Mouse (Mus musculus): Measurements from ENCODE around the gene Ets2. TPM values are rescaled to one million over a fixed set of nuclear protein-coding genes. Genes with fewer than 3 reads are reported as not detected.

Ets2 gene
- polyA plus RNA-seq, 1 experiment from 2014 or later: 30.6 TPM

DNA sequence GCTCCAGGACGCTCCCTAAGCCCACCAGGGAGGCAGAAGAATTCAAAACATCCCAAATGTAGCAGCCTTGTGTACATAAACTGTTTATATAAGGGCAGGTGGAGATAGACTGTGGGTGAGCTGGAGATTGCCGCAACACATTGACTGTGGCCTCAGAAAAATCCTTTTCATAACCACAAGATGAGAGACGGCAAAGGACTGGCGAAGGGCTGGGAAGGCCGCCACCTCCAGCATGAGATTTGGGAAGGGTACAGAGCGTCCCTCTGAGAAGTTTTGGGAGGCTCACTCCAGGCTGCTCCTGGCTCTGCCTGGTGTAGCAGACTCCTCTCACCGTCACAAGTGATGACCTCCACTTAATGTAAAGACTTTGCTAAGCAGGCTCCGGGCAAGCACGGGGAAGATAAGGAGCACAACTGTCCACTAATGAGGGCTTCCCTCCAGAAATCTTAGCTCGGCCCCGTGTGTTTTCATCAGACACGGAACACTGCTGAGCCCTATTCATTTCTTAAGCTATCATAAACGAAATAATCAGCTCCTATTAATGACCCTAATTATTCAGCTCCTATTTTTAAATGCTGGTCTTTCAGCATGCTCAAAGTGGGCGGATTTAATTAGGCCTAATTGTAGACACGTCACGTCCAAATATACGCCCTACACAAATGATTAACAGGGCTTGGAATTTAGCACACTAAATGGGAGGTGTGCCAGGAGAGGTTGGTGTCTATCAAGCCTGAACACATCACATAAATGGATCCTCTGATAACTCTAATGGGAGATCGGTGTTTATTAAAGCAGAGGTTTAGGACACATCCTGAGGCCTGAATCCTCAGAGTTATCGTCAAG lies 33.5 kb upstream of the Ets2 start:
- H3K4me1 ChIP-seq: no peaks in the 10 kb centered on the region
- no peak overlapping the region for H3K9ac ChIP-seq (replicated peaks)
- no peaks in the 10 kb centered on the region for H3K9me3 ChIP-seq (replicated peaks)
- ATAC-seq (ENCODE audit: low FRiP score): no peak
- H3K4me3 ChIP-seq (replicated peaks): no peak overlapping the region
- H3K27me3 ChIP-seq (replicated peaks): no peaks in the 10 kb centered on the region
- no peak overlapping the region for H3K27ac ChIP-seq (replicated peaks)
- no peak overlapping the region for H3K4me2 ChIP-seq
- H3K36me3 ChIP-seq: no peaks in the 10 kb centered on the region
- WGBS: 53% methylated on average over 19 of the region's 19 CpGs

DNA sequence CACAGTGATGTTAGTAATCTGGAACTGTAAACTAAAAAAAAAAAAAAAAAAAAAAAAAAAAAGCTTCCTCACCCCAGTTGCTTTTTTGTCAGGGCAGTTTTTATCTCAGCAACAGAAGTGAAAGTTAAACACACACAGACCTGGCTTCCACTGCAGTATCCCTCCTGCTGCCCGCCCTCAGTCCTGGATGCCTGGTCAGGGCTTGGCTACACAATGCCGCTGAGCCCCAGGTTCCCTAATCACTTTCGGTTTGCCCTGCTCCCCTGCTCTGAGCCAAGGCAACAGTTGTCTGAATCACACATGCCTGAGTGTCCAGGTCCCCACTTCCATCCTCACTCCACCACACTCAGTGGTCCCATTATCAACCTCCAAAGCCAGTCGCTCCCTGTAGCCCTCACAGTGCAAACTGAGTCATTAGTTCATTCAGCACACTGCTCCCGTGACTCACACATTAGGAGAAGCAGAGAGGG lies 27.4 kb upstream of the Ets2 start:
- Histone ChIP-seq H3K9ac (replicated peaks) (no peak overlapping the region), H3K9me3 (replicated peaks) (no peaks in the 10 kb centered on the region), H3K36me3 (no peaks in the 10 kb centered on the region), H3K4me2 (no peak overlapping the region), H3K27me3 (replicated peaks) (no peaks in the 10 kb centered on the region), H3K4me3 (replicated peaks) (no peak overlapping the region), H3K27ac (replicated peaks) (no peak overlapping the region), H3K4me1 (no peaks in the 10 kb centered on the region)
- ATAC-seq (ENCODE audit: low FRiP score): no peak
- 66% methylated on average over 5 of the region's 5 CpGs for WGBS

- no peak for ATAC-seq (ENCODE audit: low FRiP score)
- no peak overlapping the region for H3K9ac ChIP-seq (replicated peaks)
- no peak overlapping the region for H3K4me3 ChIP-seq (replicated peaks)
- no peak overlapping the region for H3K27ac ChIP-seq (replicated peaks)
- 78% methylated on average over 11 of the region's 11 CpGs for WGBS
- no peaks in the 10 kb centered on the region for H3K36me3 ChIP-seq
- no peak overlapping the region for H3K4me2 ChIP-seq
- H3K27me3 ChIP-seq (replicated peaks): no peaks in the 10 kb centered on the region
- H3K4me1 ChIP-seq: no peaks in the 10 kb centered on the region
- H3K9me3 ChIP-seq (replicated peaks): no peaks in the 10 kb centered on the region
These were observed 26.7 kb upstream of the Ets2 start for GRCm38 (mm10) chr16:95675212-95675611.

- Histone ChIP-seq H3K4me1 (no peaks in the 10 kb centered on the region), H3K27me3 (replicated peaks) (no peaks in the 10 kb centered on the region), H3K4me3 (replicated peaks) (no peak overlapping the region), H3K36me3 (no peaks in the 10 kb centered on the region), H3K4me2 (no peak overlapping the region), H3K9ac (replicated peaks) (no peak overlapping the region), H3K27ac (replicated peaks) (no peak overlapping the region), H3K9me3 (replicated peaks) (no peaks in the 10 kb centered on the region)
- 79% methylated on average over 3 of the region's 3 CpGs for WGBS
- no peak for ATAC-seq (ENCODE audit: low FRiP score)
These were observed 25.2 kb upstream of the Ets2 start for GRCm38 (mm10) chr16:95676668-95677067.

GRCm38 (mm10) chr16:95682431-95682892 lies 19.4 kb upstream of the Ets2 start:
- Histone ChIP-seq H3K27me3 (replicated peaks) (no peaks in the 10 kb centered on the region), H3K4me2 (no peak overlapping the region), H3K9ac (replicated peaks) (no peak overlapping the region), H3K27ac (replicated peaks) (no peak overlapping the region), H3K36me3 (no peaks in the 10 kb centered on the region), H3K4me1 (peaks cover 8% of the 10 kb centered on the region; the same call in 1 of the 2 replicates), H3K4me3 (replicated peaks) (no peak overlapping the region), H3K9me3 (replicated peaks) (no peaks in the 10 kb centered on the region)
- WGBS: 93% methylated on average over 6 of the region's 6 CpGs
- no peak for ATAC-seq (ENCODE audit: low FRiP score)

DNA sequence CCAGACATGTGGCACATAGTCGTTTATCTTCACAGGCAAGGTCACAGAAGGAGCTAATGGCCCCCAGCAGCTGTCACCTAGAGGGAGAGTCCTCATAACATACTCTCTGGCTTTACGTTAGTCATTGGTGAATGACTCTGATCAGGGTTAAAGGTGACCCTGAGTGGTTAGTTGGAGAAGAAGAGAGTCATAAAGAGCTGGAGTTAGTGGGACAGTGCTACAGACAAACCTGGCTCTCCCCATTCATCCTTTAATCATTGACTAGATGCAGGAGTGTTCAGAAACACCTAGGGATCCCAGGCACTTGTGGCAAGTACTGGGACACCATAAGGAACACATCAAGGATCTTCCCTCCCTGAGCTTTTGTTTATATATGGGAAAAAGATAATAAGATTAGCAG lies 16.1 kb upstream of the Ets2 start:
- H3K9ac ChIP-seq (replicated peaks): no peak overlapping the region
- WGBS: 49% methylated on average over 2 of the region's 2 CpGs
- no peaks in the 10 kb centered on the region for H3K27me3 ChIP-seq (replicated peaks)
- H3K36me3 ChIP-seq: no peaks in the 10 kb centered on the region
- no peak for ATAC-seq (ENCODE audit: low FRiP score)
- H3K4me3 ChIP-seq (replicated peaks): no peak overlapping the region
- H3K9me3 ChIP-seq (replicated peaks): no peaks in the 10 kb centered on the region
- no peak overlapping the region for H3K27ac ChIP-seq (replicated peaks)
- H3K4me2 ChIP-seq: no peak overlapping the region
- H3K4me1 ChIP-seq: peaks cover 8% of the 10 kb centered on the region; the same call in 1 of the 2 replicates

DNA sequence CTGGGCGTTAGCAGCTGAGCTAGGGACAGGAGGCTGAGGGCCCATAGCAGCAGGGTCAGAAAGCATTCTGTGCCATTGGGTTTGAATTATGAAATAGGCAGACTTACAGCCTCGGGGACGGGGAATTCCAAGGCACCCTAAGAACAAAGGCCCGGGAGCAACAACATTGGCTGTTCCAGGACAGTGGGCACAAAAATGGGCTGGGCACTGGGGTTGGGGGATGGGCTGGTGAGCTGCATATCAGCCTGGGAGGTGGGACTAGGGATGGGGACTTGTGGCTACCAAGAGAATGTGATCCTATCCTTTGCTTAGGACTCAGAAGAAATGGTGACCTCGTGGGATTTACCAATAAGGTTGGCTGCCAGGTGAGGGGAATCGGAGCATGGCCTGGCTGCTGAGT lies 15.6 kb upstream of the Ets2 start:
- no peaks in the 10 kb centered on the region for H3K27me3 ChIP-seq (replicated peaks)
- H3K9ac ChIP-seq (replicated peaks): no peak overlapping the region
- H3K27ac ChIP-seq (replicated peaks): no peak overlapping the region
- 65% methylated on average over 6 of the region's 6 CpGs for WGBS
- H3K4me1 ChIP-seq: peaks cover 8% of the 10 kb centered on the region; the same call in 1 of the 2 replicates
- no peak for ATAC-seq (ENCODE audit: low FRiP score)
- H3K9me3 ChIP-seq (replicated peaks): no peaks in the 10 kb centered on the region
- H3K4me2 ChIP-seq: no peak overlapping the region
- no peak overlapping the region for H3K4me3 ChIP-seq (replicated peaks)
- no peaks in the 10 kb centered on the region for H3K36me3 ChIP-seq

DNA sequence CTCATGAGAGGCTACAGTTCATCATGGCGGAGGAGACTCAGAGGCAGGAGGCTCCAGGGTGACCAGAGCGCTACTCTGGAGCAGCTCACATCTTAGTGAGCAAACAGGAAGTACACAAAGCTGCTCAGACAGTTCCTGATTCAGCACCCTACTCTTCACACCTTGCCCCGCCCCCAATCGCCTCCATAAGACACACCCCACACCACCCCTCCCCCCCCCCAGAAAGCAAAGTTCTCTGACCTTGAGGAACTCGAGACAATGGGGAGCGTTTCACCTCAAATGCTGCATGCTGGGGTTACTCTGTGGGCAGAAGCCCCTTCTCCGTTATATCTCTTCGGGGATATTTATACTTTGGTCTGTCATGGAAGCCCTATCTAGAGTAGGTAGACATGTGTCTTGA lies 15.0 kb upstream of the Ets2 start:
- Histone ChIP-seq H3K9ac (replicated peaks) (no peak overlapping the region), H3K9me3 (replicated peaks) (no peaks in the 10 kb centered on the region), H3K4me3 (replicated peaks) (no peak overlapping the region), H3K27me3 (replicated peaks) (no peaks in the 10 kb centered on the region), H3K27ac (replicated peaks) (no peak overlapping the region), H3K4me2 (no peak overlapping the region), H3K4me1 (peaks cover 8% of the 10 kb centered on the region; the same call in 1 of the 2 replicates), H3K36me3 (no peaks in the 10 kb centered on the region)
- ATAC-seq (ENCODE audit: low FRiP score): no peak
- WGBS: 95% methylated on average over 8 of the region's 8 CpGs

DNA sequence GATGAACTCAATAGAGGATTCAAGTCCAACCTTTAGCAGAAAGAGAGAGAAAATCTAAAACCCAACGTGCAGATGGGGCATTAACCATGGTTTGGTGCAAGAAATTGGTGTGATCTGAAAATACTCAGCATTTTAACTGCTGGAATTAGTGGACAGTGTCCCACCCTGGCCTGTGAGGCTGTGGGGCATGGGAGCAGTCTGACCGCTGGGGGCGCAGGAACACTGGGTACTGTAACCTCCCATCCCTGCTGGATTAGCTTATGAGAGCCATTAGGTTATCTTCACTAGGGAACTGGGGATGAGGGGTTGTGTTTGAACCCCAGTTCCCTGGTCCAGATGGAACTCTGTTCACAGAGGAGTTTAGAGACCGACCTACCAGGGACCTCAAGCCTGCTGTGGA lies 13.9 kb upstream of the Ets2 start:
- H3K36me3 ChIP-seq: no peaks in the 10 kb centered on the region
- no peak overlapping the region for H3K4me3 ChIP-seq (replicated peaks)
- no peak overlapping the region for H3K4me2 ChIP-seq
- H3K9me3 ChIP-seq (replicated peaks): no peaks in the 10 kb centered on the region
- H3K9ac ChIP-seq (replicated peaks): no peak overlapping the region
- peaks cover 8% of the 10 kb centered on the region; the same call in 1 of the 2 replicates for H3K4me1 ChIP-seq
- 85% methylated on average over 4 of the region's 4 CpGs for WGBS
- no peak overlapping the region for H3K27ac ChIP-seq (replicated peaks)
- no peaks in the 10 kb centered on the region for H3K27me3 ChIP-seq (replicated peaks)
- ATAC-seq (ENCODE audit: low FRiP score): no peak

DNA sequence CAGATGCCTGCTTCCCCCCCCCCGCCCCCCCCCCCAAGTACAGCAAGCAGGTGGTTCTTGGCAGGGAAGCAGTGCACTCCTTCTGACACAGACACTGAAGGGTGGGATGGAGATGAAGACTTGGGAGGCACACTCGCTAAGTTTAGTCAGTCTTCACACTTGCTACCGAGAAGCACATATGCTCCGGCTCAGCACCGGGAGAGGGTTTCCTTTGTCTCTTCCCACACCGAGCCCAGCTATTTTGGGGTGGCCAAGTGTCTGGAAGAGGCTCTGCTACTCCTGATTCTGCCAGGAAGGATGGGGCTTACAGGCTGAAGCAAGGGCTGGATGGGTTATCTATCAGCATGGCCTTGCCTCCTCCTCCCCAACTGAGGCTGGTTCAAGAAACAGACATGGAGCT lies 5.3 kb upstream of the Ets2 start:
- no peaks in the 10 kb centered on the region for H3K27me3 ChIP-seq (replicated peaks)
- no peak overlapping the region for H3K27ac ChIP-seq (replicated peaks)
- no peaks in the 10 kb centered on the region for H3K9me3 ChIP-seq (replicated peaks)
- H3K4me3 ChIP-seq (replicated peaks): no peak overlapping the region
- no peak overlapping the region for H3K9ac ChIP-seq (replicated peaks)
- no peak for ATAC-seq (ENCODE audit: low FRiP score)
- no peaks in the 10 kb centered on the region for H3K36me3 ChIP-seq
- no peak overlapping the region for H3K4me2 ChIP-seq
- WGBS: 56% methylated on average over 6 of the region's 6 CpGs
- H3K4me1 ChIP-seq: peaks cover 7% of the 10 kb centered on the region

- no peak overlapping the region for H3K4me3 ChIP-seq (replicated peaks)
- H3K9me3 ChIP-seq (replicated peaks): no peaks in the 10 kb centered on the region
- no peak overlapping the region for H3K9ac ChIP-seq (replicated peaks)
- WGBS: 51% methylated on average over 3 of the region's 3 CpGs
- peaks cover 18% of the 10 kb centered on the region for H3K4me1 ChIP-seq
- H3K27me3 ChIP-seq (replicated peaks): no peaks in the 10 kb centered on the region
- H3K36me3 ChIP-seq: no peaks in the 10 kb centered on the region
- no peak overlapping the region for H3K4me2 ChIP-seq
- H3K27ac ChIP-seq (replicated peaks): no peak overlapping the region
- ATAC-seq (ENCODE audit: low FRiP score): no peak
These were observed 2.2 kb upstream of the Ets2 start for GRCm38 (mm10) chr16:95699721-95700120.

GRCm38 (mm10) chr16:95700224-95700623 lies 1.7 kb upstream of the Ets2 start:
- Histone ChIP-seq H3K4me3 (replicated peaks) (no peak overlapping the region), H3K9ac (replicated peaks) (no peak overlapping the region), H3K4me2 (no peak overlapping the region), H3K27me3 (replicated peaks) (no peaks in the 10 kb centered on the region), H3K4me1 (peaks cover 23% of the 10 kb centered on the region), H3K27ac (replicated peaks) (no peak overlapping the region), H3K9me3 (replicated peaks) (no peaks in the 10 kb centered on the region), H3K36me3 (no peaks in the 10 kb centered on the region)
- no peak for ATAC-seq (ENCODE audit: low FRiP score)
- 39% methylated on average over 7 of the region's 7 CpGs for WGBS
